Mouse (Mus musculus): ENCODE measurements at regions not wholly inside any gene's neighbourhood (a gene's known extent, or its start where the extent isn't known, plus 50 kb on each side); places are given as distances from the start of the nearest gene placed in this dataset.

- TF ChIP-seq CTCF (IDR thresholded peaks at IDR 0.05; ENCODE audit: low read depth) = no peak
- no peak for TF ChIP-seq EP300 (optimal IDR thresholded peaks at IDR 0.05)
These were observed 217.8 kb upstream of the Klf4 start for GRCm38 (mm10) chr4:55749949-55750600.

Data from stomach, postnatal 0 days (tissue).